Mouse (Mus musculus) MEL (cell line): Measurements from ENCODE around the gene Evpl. TPM values are rescaled to one million over a fixed set of nuclear protein-coding genes. Genes with fewer than 3 reads are reported as not detected.
A peak's percentile ranks its signal among the peaks of the same experiment; 100 is the strongest.

Source experiments
- DNase-seq: peaks from one replicate; pipeline ENCODE4 v3.0.0; 2011; ENCODE audit warnings: low read depth, low spot score
- H3K27ac ChIP-seq: 2 replicates; pipeline ENCODE4 v1.5.1; 2012; ENCODE audit warnings: low read depth, mild to moderate bottlenecking, control low read depth, low read length, moderate library complexity; ENCODE audit not compliant: control insufficient read depth
- H3K27me3 ChIP-seq, 2 experiments: fragments of 150-350 bp in 1 of 2; sonication (generic) in 1 of 2; 2 replicates each; pipeline ENCODE4 v1.6.1; 2012; ENCODE audit warnings: low read length in 2 of 2, mild to moderate bottlenecking in 2 of 2, improper control_type of control experiment in 1 of 2, moderate library complexity in 1 of 2; ENCODE audit not compliant: insufficient read depth in 2 of 2, control insufficient read depth in 1 of 2
- H3K36me3 ChIP-seq, 2 experiments: 2 replicates each; pipeline ENCODE4 v1.6.1; 2012 to 2014; ENCODE audit warnings: low read length in 2 of 2, improper control_type of control experiment in 1 of 2, inconsistent platforms in 1 of 2, mild to moderate bottlenecking in 1 of 2; ENCODE audit not compliant: insufficient read depth in 2 of 2, control insufficient read depth in 1 of 2
- H3K4me1 ChIP-seq, 2 experiments: fragments of 150-350 bp in 1 of 2; sonication (generic) in 1 of 2; 2 replicates each; pipeline ENCODE4 v1.6.1; 2012; ENCODE audit warnings: low read length in 2 of 2, improper control_type of control experiment in 1 of 2, mild to moderate bottlenecking in 1 of 2; ENCODE audit not compliant: insufficient read depth in 2 of 2, control insufficient read depth in 1 of 2
- H3K4me3 ChIP-seq, 2 experiments: fragments of 150-350 bp in 1 of 2; sonication (generic) in 1 of 2; 2 replicates each; pipeline ENCODE4 v1.5.1; 2012; ENCODE audit warnings: low read depth in 2 of 2, low read length in 2 of 2, mild to moderate bottlenecking in 2 of 2, moderate library complexity in 2 of 2, control low read depth in 1 of 2, improper control_type of control experiment in 1 of 2; ENCODE audit not compliant: control insufficient read depth in 1 of 2, insufficient read depth in 1 of 2
- H3K79me2 ChIP-seq: 2 replicates; pipeline ENCODE4 v1.6.1; 2012; ENCODE audit warnings: mild to moderate bottlenecking, low read length, moderate library complexity; ENCODE audit not compliant: control insufficient read depth, poor library complexity, insufficient read depth
- H3K9ac ChIP-seq: 2 replicates; pipeline ENCODE4 v1.6.1; 2012; ENCODE audit warnings: low read depth, mild to moderate bottlenecking, control low read depth, low read length, moderate library complexity; ENCODE audit not compliant: control insufficient read depth, poor library complexity, severe bottlenecking
- H3K9me3 ChIP-seq: fragments of 150-350 bp; sonication (generic); replicated peaks from 2 replicates; pipeline ENCODE4 v1.6.1; 2012; ENCODE audit warnings: mild to moderate bottlenecking, low read length, improper control_type of control experiment, moderate library complexity; ENCODE audit not compliant: insufficient read depth
- BHLHE40 ChIP-seq: IDR thresholded peaks from 2 replicates; pipeline ENCODE4 v1.6.1; 2012; ENCODE audit warnings: low read depth, mild to moderate bottlenecking, inconsistent platforms, low read length, improper control_type of control experiment, borderline replicate concordance
- CHD1 ChIP-seq: IDR thresholded peaks from 2 replicates; pipeline ENCODE4 v1.6.1; 2012; ENCODE audit warnings: low read depth, mild to moderate bottlenecking, inconsistent platforms, low read length, improper control_type of control experiment
- CHD2 ChIP-seq: IDR thresholded peaks from 2 replicates; pipeline ENCODE4 v1.6.1; 2011; ENCODE audit warnings: low read length, improper control_type of control experiment
- CTCF ChIP-seq, 3 experiments: IDR thresholded peaks in 2 of 3; conservative IDR thresholded peaks in 1 of 3; 2 replicates each; pipeline ENCODE4 v1.5.1; 2011 to 2012; ENCODE audit warnings: low read length in 3 of 3, low read depth in 2 of 3, mild to moderate bottlenecking in 2 of 3, improper control_type of control experiment in 1 of 3, inconsistent platforms in 1 of 3, mixed read lengths in 1 of 3, moderate library complexity in 1 of 3; ENCODE audit not compliant: control insufficient read depth in 1 of 3, insufficient read depth in 1 of 3, poor library complexity in 1 of 3, severe bottlenecking in 1 of 3
- E2F4 ChIP-seq: IDR thresholded peaks from 2 replicates; pipeline ENCODE4 v1.6.1; 2011; ENCODE audit warnings: low read depth, low read length, improper control_type of control experiment, borderline replicate concordance
- ELF1 ChIP-seq: IDR thresholded peaks from 2 replicates; pipeline ENCODE4 v1.6.1; 2014; ENCODE audit warnings: low read depth, mild to moderate bottlenecking, inconsistent platforms, low read length, improper control_type of control experiment, moderate library complexity
- EP300 ChIP-seq, 2 experiments: IDR thresholded peaks; 2 replicates each; pipeline ENCODE4 v1.6.1; 2011; ENCODE audit warnings: improper control_type of control experiment in 2 of 2, low read length in 2 of 2, low read depth in 1 of 2, mild to moderate bottlenecking in 1 of 2
- ETS1 ChIP-seq: IDR thresholded peaks from 2 replicates; pipeline ENCODE4 v1.6.1; 2012; ENCODE audit warnings: low read depth, mild to moderate bottlenecking, inconsistent platforms, low read length, improper control_type of control experiment, moderate library complexity
- GATA1 ChIP-seq: IDR thresholded peaks from 2 replicates; pipeline ENCODE4 v1.6.1; 2011; ENCODE audit warnings: low read depth, low read length, improper control_type of control experiment
- HCFC1 ChIP-seq: IDR thresholded peaks from 2 replicates; pipeline ENCODE4 v1.6.1; 2012; ENCODE audit warnings: low read depth, mild to moderate bottlenecking, inconsistent platforms, low read length, improper control_type of control experiment, moderate library complexity
- JUND ChIP-seq: IDR thresholded peaks from 2 replicates; pipeline ENCODE4 v1.6.1; 2011; ENCODE audit warnings: low read depth, mild to moderate bottlenecking, improper control_type of control experiment, low read length
- KAT2A ChIP-seq: conservative IDR thresholded peaks from 2 replicates; pipeline ENCODE4 v1.6.1; 2012; ENCODE audit warnings: low read depth, low read length, improper control_type of control experiment, inconsistent platforms
- MAFK ChIP-seq: IDR thresholded peaks from 2 replicates; pipeline ENCODE4 v1.6.1; 2011; ENCODE audit warnings: low read depth, mild to moderate bottlenecking, low read length, improper control_type of control experiment, borderline replicate concordance
- MAX ChIP-seq: IDR thresholded peaks from 2 replicates; pipeline ENCODE4 v1.6.1; 2011; ENCODE audit warnings: low read length, improper control_type of control experiment
- MAZ ChIP-seq: IDR thresholded peaks from 2 replicates; pipeline ENCODE4 v1.6.1; 2012; ENCODE audit warnings: low read depth, mild to moderate bottlenecking, inconsistent platforms, low read length, improper control_type of control experiment
- MEF2A ChIP-seq: IDR thresholded peaks from 2 replicates; pipeline ENCODE4 v1.6.1; 2014; ENCODE audit warnings: low read depth, mild to moderate bottlenecking, inconsistent platforms, low read length, improper control_type of control experiment; ENCODE audit not compliant: poor library complexity, insufficient replicate concordance, severe bottlenecking; ENCODE audit errors: extremely low read depth
- MXI1 ChIP-seq: IDR thresholded peaks from 2 replicates; pipeline ENCODE4 v1.6.1; 2011; ENCODE audit warnings: mild to moderate bottlenecking, low read depth, low read length, improper control_type of control experiment
- MYB ChIP-seq: IDR thresholded peaks from 2 replicates; pipeline ENCODE4 v1.6.1; 2011; ENCODE audit warnings: mild to moderate bottlenecking, low read depth, low read length, improper control_type of control experiment
- MYC ChIP-seq: IDR thresholded peaks from 2 replicates; pipeline ENCODE4 v1.6.1; 2011; ENCODE audit warnings: low read depth, mild to moderate bottlenecking, low read length, improper control_type of control experiment, moderate library complexity
- NELFE ChIP-seq: IDR thresholded peaks from 2 replicates; pipeline ENCODE4 v1.6.1; 2011; ENCODE audit warnings: low read depth, low read length, improper control_type of control experiment
- NRF1 ChIP-seq: IDR thresholded peaks from 2 replicates; pipeline ENCODE4 v1.6.1; 2014; ENCODE audit warnings: low read depth, mild to moderate bottlenecking, inconsistent platforms, low read length, improper control_type of control experiment, moderate library complexity; ENCODE audit not compliant: poor library complexity, insufficient read depth, severe bottlenecking
- POLR2A ChIP-seq, 2 experiments: IDR thresholded peaks; 2 replicates each; pipeline ENCODE4 v1.6.1; 2011 to 2012; ENCODE audit warnings: low read length in 2 of 2, mild to moderate bottlenecking in 2 of 2, control low read depth in 1 of 2, improper control_type of control experiment in 1 of 2, low read depth in 1 of 2, moderate library complexity in 1 of 2; ENCODE audit not compliant: control insufficient read depth in 1 of 2, insufficient read depth in 1 of 2, poor library complexity in 1 of 2
- POLR2AphosphoS2 ChIP-seq: IDR thresholded peaks from 2 replicates; pipeline ENCODE4 v1.6.1; 2011; ENCODE audit warnings: low read length, improper control_type of control experiment
- POLR2AphosphoS5 ChIP-seq: IDR thresholded peaks from 2 replicates; pipeline ENCODE4 v1.6.1; 2012; ENCODE audit warnings: low read depth, borderline replicate concordance, mild to moderate bottlenecking, inconsistent platforms, low read length, moderate library complexity, mixed read lengths
- RAD21 ChIP-seq: IDR thresholded peaks from 2 replicates; pipeline ENCODE4 v1.6.1; 2011; ENCODE audit warnings: mild to moderate bottlenecking, low read depth, low read length, improper control_type of control experiment
- SIN3A ChIP-seq: IDR thresholded peaks from 2 replicates; pipeline ENCODE4 v1.6.1; 2012; ENCODE audit warnings: low read length, improper control_type of control experiment, inconsistent platforms
- SMC3 ChIP-seq: IDR thresholded peaks from 2 replicates; pipeline ENCODE4 v1.6.1; 2011; ENCODE audit warnings: low read depth, low read length, improper control_type of control experiment
- TAL1 ChIP-seq: IDR thresholded peaks from 2 replicates; pipeline ENCODE4 v1.6.1; 2012; ENCODE audit warnings: mild to moderate bottlenecking, inconsistent platforms, low read length, moderate library complexity, mixed read lengths
- TBP ChIP-seq: IDR thresholded peaks from 2 replicates; pipeline ENCODE4 v1.8.0; 2011; ENCODE audit warnings: low read depth, low read length, improper control_type of control experiment
- TCF12 ChIP-seq: IDR thresholded peaks from 2 replicates; pipeline ENCODE4 v1.6.1; 2014; ENCODE audit warnings: low read depth, mild to moderate bottlenecking, inconsistent platforms, low read length, improper control_type of control experiment, moderate library complexity
- UBTF ChIP-seq: IDR thresholded peaks from 2 replicates; pipeline ENCODE4 v1.6.1; 2012; ENCODE audit warnings: low read depth, mild to moderate bottlenecking, inconsistent platforms, low read length, improper control_type of control experiment, moderate library complexity, borderline replicate concordance; ENCODE audit not compliant: insufficient read depth
- USF1 ChIP-seq: IDR thresholded peaks from 2 replicates; pipeline ENCODE4 v1.6.1; 2014; ENCODE audit warnings: low read depth, mild to moderate bottlenecking, inconsistent platforms, low read length, improper control_type of control experiment, moderate library complexity
- ZC3H11A ChIP-seq: IDR thresholded peaks from 2 replicates; pipeline ENCODE4 v1.6.1; 2012; ENCODE audit warnings: low read depth, mild to moderate bottlenecking, inconsistent platforms, low read length, improper control_type of control experiment
- ZKSCAN1 ChIP-seq: IDR thresholded peaks from 2 replicates; pipeline ENCODE4 v1.6.1; 2012; ENCODE audit warnings: low read depth, mild to moderate bottlenecking, inconsistent platforms, low read length, improper control_type of control experiment, moderate library complexity
- ZMIZ1 ChIP-seq: IDR thresholded peaks from 2 replicates; pipeline ENCODE4 v1.6.1; 2012; ENCODE audit warnings: low read depth, mild to moderate bottlenecking, inconsistent platforms, low read length, improper control_type of control experiment, moderate library complexity
- ZNF384 ChIP-seq: IDR thresholded peaks from 2 replicates; pipeline ENCODE4 v1.6.1; 2012; ENCODE audit warnings: low read depth, mild to moderate bottlenecking, inconsistent platforms, low read length, improper control_type of control experiment
- polyA plus RNA-seq, 2 experiments: library from polyadenylated mRNA; stranded (reverse) in 1 of 2; unstranded in 1 of 2; fragments of >175 nt in 1 of 2; fragments of >200 nt in 1 of 2; gene quantifications; 2 replicates each; pipeline versions ENCODE4 v1.2.1 to v1.2.4; 2012; ENCODE audit warnings: low replicate concordance in 2 of 2, low read depth in 1 of 2; ENCODE audit not compliant: insufficient read length in 2 of 2, insufficient read depth in 1 of 2, missing spikeins in 1 of 2
- total RNA-seq: library from RNA; depleted of rRNA; stranded (reverse); fragments of 300-350 nt; gene quantifications from 2 replicates; pipeline ENCODE4 v1.2.3, GENCODE M21; 2012

The Evpl gene
- total and polyA plus RNA-seq, 3 experiments, result 0.39 to 0.78 TPM; not detected in 1

GRCm38 (mm10) chr11:116274045-116274666 lies 36.3 kb upstream of the Evpl start, which contains the start of gene Srp68:
Srp68 (minus strand) TSS chr11:116274217.
- Histone ChIP-seq H3K36me3 (peaks cover 11 to 16% of the 10 kb centered on the region in 2 experiments), H3K4me1 (peaks cover 0 to 11% of the 10 kb centered on the region in 2 experiments; a peak in 2 of 4 replicates), H3K79me2 (peaks cover 50% of the 10 kb centered on the region), H3K27ac (peak within 1 kb of the TSS; percentile 72), H3K9me3 (no peaks in the 10 kb centered on the region), H3K9ac (peak within 1 kb of the TSS; percentile 91), H3K27me3 (no peaks in the 10 kb centered on the region), H3K4me3 (peak within 1 kb of the TSS; percentile 46 to 96)
- DNase-seq, result peak; percentile 97
- TF ChIP-seq CTCF (IDR thresholded peaks at IDR 0.05 in 2 of 3, conservative IDR thresholded peaks at IDR 0.05 in 1 of 3; ENCODE audit: control insufficient read depth in 1 of 3, insufficient read depth in 1 of 3, low read depth in 2 of 3, low read length in 3 of 3, poor library complexity in 1 of 3, severe bottlenecking in 1 of 3), result peak in 1 of 3 experiments; percentile 15; a peak in 1 of 6 replicates
- no peak for TF ChIP-seq MAFK
- peak; percentile 95 for TF ChIP-seq HCFC1
- peak; percentile 75; the same call in 1 of the 2 replicates for TF ChIP-seq KAT2A
- no peak for TF ChIP-seq EP300 (IDR thresholded peaks at IDR 0.05; ENCODE audit: low read depth in 1 of 2, low read length in 2 of 2)
- TF ChIP-seq ZKSCAN1, result no peak
- no peak for TF ChIP-seq MEF2A
- no peak for TF ChIP-seq CHD1
- no peak; the same call in 1 of the 2 replicates for TF ChIP-seq ELF1
- TF ChIP-seq ETS1, result peak; percentile 44; the same call in 1 of the 2 replicates
- TF ChIP-seq ZC3H11A, result no peak
- TF ChIP-seq USF1, result peak; percentile 91
- peak; percentile 85 for TF ChIP-seq ZMIZ1
- TF ChIP-seq POLR2AphosphoS2, result peak; percentile 95
- peak; percentile 78; the same call in 1 of the 2 replicates for TF ChIP-seq MXI1
- peak; percentile 79 for TF ChIP-seq NRF1
- TF ChIP-seq CHD2, result no peak
- TF ChIP-seq SIN3A, result peak; percentile 87
- TF ChIP-seq GATA1, result no peak
- TF ChIP-seq MYB, result no peak
- peak; percentile 97 for TF ChIP-seq TBP
- TF ChIP-seq MAZ, result no peak; the same call in 1 of the 2 replicates
- TF ChIP-seq MAX, result peak; percentile 58; the same call in 1 of the 2 replicates
- peak; percentile 84; the same call in 1 of the 2 replicates for TF ChIP-seq UBTF
- TF ChIP-seq E2F4, result no peak
- TF ChIP-seq TAL1, result no peak
- peak; percentile 77 for TF ChIP-seq MYC
- TF ChIP-seq POLR2AphosphoS5, result peak; percentile 78; the same call in 1 of the 2 replicates
- TF ChIP-seq JUND, result no peak
- peak; percentile 94 for TF ChIP-seq TCF12
- TF ChIP-seq RAD21, result no peak
- peak; percentile 96 to 98 for TF ChIP-seq POLR2A (IDR thresholded peaks at IDR 0.05; ENCODE audit: control insufficient read depth in 1 of 2, insufficient read depth in 1 of 2, low read depth in 1 of 2, low read length in 2 of 2, poor library complexity in 1 of 2)
- no peak for TF ChIP-seq BHLHE40
- TF ChIP-seq SMC3, result no peak
- TF ChIP-seq NELFE, result peak; percentile 97
- TF ChIP-seq ZNF384, result no peak
